Mouse (Mus musculus): ENCODE measurements at regions not wholly inside any gene's neighbourhood (a gene's known extent, or its start where the extent isn't known, plus 50 kb on each side); places are given as distances from the start of the nearest gene placed in this dataset.

DNA sequence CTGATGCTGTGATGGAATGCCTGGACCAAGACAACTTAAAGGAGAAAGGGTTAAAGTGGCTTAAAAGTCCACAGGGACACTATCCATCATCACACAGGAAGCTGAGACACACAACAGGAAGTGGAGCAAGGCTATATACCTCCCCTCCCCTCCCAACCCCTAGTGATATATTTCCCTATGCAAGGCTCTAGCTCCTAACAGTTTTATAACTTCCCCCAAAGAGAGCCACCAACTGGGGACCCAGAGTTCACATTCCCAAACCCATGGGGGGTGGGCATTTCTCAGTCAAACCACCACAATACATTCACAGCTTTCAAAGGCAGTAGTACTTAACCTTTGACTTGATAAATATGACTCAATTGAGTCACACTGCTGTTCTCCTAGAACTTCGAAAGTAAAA lies 88.6 kb upstream of the Tdrd3 start:
- no peaks in the 10 kb centered on the region for H3K36me3 ChIP-seq (ENCODE audit: insufficient read depth, low read length)
- ATAC-seq (ENCODE audit: low FRiP score, low TSS enrichment), result peak; percentile 59; the same call in 1 of the 2 replicates
- H3K27me3 ChIP-seq (ENCODE audit: insufficient read depth, low read length), result no peaks in the 10 kb centered on the region

DNA sequence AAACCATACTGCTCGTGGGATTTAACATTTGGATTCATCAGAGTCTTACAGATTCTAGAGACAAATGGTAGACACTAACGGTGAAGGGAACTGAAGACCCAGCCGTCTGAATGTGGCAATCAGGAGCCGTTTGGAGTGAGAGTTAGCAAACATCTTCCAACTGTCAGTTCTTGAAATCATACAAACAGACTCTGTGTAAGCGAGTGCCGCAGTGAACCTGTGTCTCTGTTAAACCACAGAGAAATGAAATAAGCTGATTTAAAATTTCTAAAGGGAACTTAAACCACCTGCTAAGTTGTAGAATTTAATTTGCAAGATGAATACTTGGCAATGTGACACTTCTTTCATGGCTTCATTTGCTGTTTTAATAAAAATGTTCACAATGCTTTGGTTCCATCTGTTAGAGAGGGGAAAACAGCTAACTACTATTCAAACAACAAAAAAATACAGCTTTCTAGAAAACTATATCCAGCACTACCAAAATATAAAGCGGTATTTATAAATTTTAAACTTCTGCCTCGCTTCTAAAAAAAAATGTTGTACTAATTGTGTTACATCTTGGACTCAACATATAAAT lies 78.4 kb upstream of the Tdrd3 start:
- H3K4me3 ChIP-seq (ENCODE audit: low read length), result no peak overlapping the region
- H3K36me3 ChIP-seq (ENCODE audit: insufficient read depth, low read length), result no peaks in the 10 kb centered on the region
- H3K4me2 ChIP-seq (replicated peaks; ENCODE audit: low read depth, low read length), result no peak overlapping the region
- 85% methylated on average over 8 of the region's 8 CpGs for WGBS
- no peak overlapping the region for H3K9ac ChIP-seq (replicated peaks; ENCODE audit: low read length)
- H3K27ac ChIP-seq (ENCODE audit: low read length), result no peak overlapping the region
- no peaks in the 10 kb centered on the region for H3K4me1 ChIP-seq (ENCODE audit: insufficient read depth, low read length)
- ATAC-seq (ENCODE audit: low FRiP score, low TSS enrichment), result no peak
- no peaks in the 10 kb centered on the region for H3K27me3 ChIP-seq (ENCODE audit: insufficient read depth, low read length)
- H3K9me3 ChIP-seq (ENCODE audit: low read length), result no peaks in the 10 kb centered on the region

More for the DNA sequence above, 88.6 kb upstream of the Tdrd3 start:
- H3K9ac ChIP-seq (replicated peaks; ENCODE audit: low read length), result no peak overlapping the region
- peaks cover 6% of the 10 kb centered on the region; the same call in 1 of the 2 replicates for H3K4me1 ChIP-seq (ENCODE audit: insufficient read depth, low read length)
- H3K4me3 ChIP-seq (ENCODE audit: low read length), result no peak overlapping the region
- no peaks in the 10 kb centered on the region for H3K9me3 ChIP-seq (ENCODE audit: low read length)
- 22% methylated on average over 1 of the region's 1 CpGs for WGBS
- no peak overlapping the region for H3K27ac ChIP-seq (ENCODE audit: low read length)
- H3K4me2 ChIP-seq (replicated peaks; ENCODE audit: low read depth, low read length), result no peak overlapping the region

DNA sequence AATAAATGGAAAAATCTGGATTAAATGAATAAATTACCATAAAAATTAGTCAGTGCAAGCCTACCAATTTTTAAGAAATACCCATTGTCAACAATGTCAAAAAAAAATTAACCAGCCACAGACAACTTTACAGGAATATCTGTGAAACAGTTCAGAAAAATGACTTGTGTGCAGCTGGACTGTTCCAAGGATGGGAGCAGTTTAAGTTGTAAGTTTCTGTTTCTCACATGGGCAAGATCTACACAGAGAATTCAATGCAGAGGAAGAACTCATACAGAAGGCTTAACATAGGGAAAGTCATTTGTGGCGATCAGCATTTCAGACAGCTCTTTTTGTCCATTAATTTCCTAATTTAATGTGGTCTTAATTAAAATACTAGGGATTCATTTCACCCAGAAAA lies 71.9 kb upstream of the Tdrd3 start:
- ATAC-seq (ENCODE audit: low FRiP score, low TSS enrichment), result no peak
- Histone ChIP-seq H3K27ac (ENCODE audit: low read length) (no peak overlapping the region), H3K4me2 (replicated peaks; ENCODE audit: low read depth, low read length) (no peak overlapping the region), H3K27me3 (ENCODE audit: insufficient read depth, low read length) (no peaks in the 10 kb centered on the region), H3K9ac (replicated peaks; ENCODE audit: low read length) (no peak overlapping the region), H3K36me3 (ENCODE audit: insufficient read depth, low read length) (no peaks in the 10 kb centered on the region), H3K9me3 (ENCODE audit: low read length) (no peaks in the 10 kb centered on the region), H3K4me1 (ENCODE audit: insufficient read depth, low read length) (no peaks in the 10 kb centered on the region), H3K4me3 (ENCODE audit: low read length) (no peak overlapping the region)
- WGBS, result 89% methylated on average over 1 of the region's 1 CpGs

DNA sequence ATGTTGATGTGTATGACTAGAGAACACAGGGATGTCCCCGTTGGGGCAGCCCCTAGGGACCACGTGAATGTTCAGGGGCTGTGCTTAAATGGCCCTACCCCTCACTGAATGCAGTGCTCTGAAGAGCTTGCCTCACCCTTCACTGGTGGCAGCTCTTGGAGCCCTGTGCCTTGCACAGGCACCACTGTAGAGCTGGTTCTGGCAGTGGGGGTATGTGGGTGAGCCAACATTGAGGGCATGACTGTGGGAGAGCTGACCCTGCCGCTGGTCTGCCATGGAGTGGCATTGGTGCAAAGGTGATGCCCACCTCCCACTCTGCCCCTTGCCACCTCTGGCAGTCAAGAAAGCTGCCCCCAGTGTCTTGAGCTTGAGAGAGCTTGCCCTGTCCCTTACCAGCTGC lies 69.6 kb upstream of the Tdrd3 start:
- H3K27ac ChIP-seq (ENCODE audit: low read length), result no peak overlapping the region
- H3K4me1 ChIP-seq (ENCODE audit: insufficient read depth, low read length), result no peaks in the 10 kb centered on the region
- no peak overlapping the region for H3K4me3 ChIP-seq (ENCODE audit: low read length)
- no peaks in the 10 kb centered on the region for H3K9me3 ChIP-seq (ENCODE audit: low read length)
- H3K27me3 ChIP-seq (ENCODE audit: insufficient read depth, low read length), result no peaks in the 10 kb centered on the region
- ATAC-seq (ENCODE audit: low FRiP score, low TSS enrichment), result no peak
- 98% methylated on average over 3 of the region's 3 CpGs for WGBS
- no peak overlapping the region for H3K9ac ChIP-seq (replicated peaks; ENCODE audit: low read length)
- no peak overlapping the region for H3K4me2 ChIP-seq (replicated peaks; ENCODE audit: low read depth, low read length)
- H3K36me3 ChIP-seq (ENCODE audit: insufficient read depth, low read length), result no peaks in the 10 kb centered on the region

DNA sequence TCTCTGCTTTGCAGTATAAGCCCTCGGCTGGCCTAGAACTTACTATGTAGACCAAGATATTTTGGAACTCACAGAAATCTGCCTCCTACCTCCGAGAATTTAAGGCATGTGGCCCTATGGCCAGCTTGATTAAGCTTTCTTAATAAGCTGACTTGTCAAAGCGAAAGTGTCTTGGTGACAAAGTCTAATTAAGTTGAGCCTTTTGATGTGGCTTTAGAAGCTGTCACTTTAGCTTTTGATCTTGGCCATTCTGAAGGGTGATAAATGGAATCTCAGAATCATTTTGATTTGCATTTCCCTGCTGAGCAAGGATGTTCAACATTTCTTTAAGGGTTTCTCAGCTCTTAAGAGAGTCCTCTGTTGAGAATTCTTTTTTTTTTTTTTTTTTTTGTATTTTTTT lies 67.6 kb upstream of the Tdrd3 start:
- no peaks in the 10 kb centered on the region for H3K9me3 ChIP-seq (ENCODE audit: low read length)
- 78% methylated on average over 3 of the region's 3 CpGs for WGBS
- H3K36me3 ChIP-seq (ENCODE audit: insufficient read depth, low read length), result no peaks in the 10 kb centered on the region
- no peaks in the 10 kb centered on the region for H3K4me1 ChIP-seq (ENCODE audit: insufficient read depth, low read length)
- no peak overlapping the region for H3K4me2 ChIP-seq (replicated peaks; ENCODE audit: low read depth, low read length)
- no peak overlapping the region for H3K27ac ChIP-seq (ENCODE audit: low read length)
- no peak overlapping the region for H3K4me3 ChIP-seq (ENCODE audit: low read length)
- no peaks in the 10 kb centered on the region for H3K27me3 ChIP-seq (ENCODE audit: insufficient read depth, low read length)
- no peak for ATAC-seq (ENCODE audit: low FRiP score, low TSS enrichment)
- H3K9ac ChIP-seq (replicated peaks; ENCODE audit: low read length), result no peak overlapping the region

DNA sequence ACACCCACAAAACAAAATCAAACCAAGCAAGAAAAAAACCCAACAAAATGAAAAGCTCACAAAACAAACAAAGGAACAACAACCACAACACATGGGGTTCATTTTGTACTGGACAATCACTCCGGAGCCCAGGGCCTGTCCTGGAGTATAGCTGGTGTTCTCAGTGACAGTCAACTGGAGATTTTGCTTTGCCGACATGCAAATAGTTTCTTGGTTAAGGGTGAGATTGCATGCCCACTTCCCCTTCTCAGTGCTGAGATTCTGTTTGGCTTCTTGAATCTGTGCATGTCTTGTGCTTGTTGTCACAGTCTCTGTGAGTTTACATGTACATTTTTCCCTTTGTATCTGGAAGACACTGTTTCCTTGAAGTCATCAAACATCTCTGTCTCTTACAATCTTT lies 50.6 kb upstream of the Tdrd3 start:
- ATAC-seq (ENCODE audit: low FRiP score, low TSS enrichment), result no peak
- no peaks in the 10 kb centered on the region for H3K36me3 ChIP-seq (ENCODE audit: insufficient read depth, low read length)
- no peak overlapping the region for H3K4me3 ChIP-seq (ENCODE audit: low read length)
- no peaks in the 10 kb centered on the region for H3K9me3 ChIP-seq (ENCODE audit: low read length)
- no peaks in the 10 kb centered on the region for H3K4me1 ChIP-seq (ENCODE audit: insufficient read depth, low read length)
- H3K27me3 ChIP-seq (ENCODE audit: insufficient read depth, low read length), result no peaks in the 10 kb centered on the region
- H3K9ac ChIP-seq (replicated peaks; ENCODE audit: low read length), result no peak overlapping the region
- 88% methylated on average over 2 of the region's 2 CpGs for WGBS
- no peak overlapping the region for H3K4me2 ChIP-seq (replicated peaks; ENCODE audit: low read depth, low read length)
- no peak overlapping the region for H3K27ac ChIP-seq (ENCODE audit: low read length)
